Comparison of ENCODE assay signal across 8 mouse cellular contexts in genomic region chr11:77875847-77876759, GRCm38 (mm10). TPM values are rescaled to one million over a fixed set of nuclear protein-coding genes. Genes with fewer than 3 reads are reported as not detected.
DNase-seq lines count a peak whose midpoint lies in the region; ATAC-seq and TF ChIP-seq lines count a peak whose summit lies in the region.

No protein-coding gene starts in this region.

- no peaks in the 10 kb centered on the region for H3K36me3 ChIP-seq in liver, embryonic 11.5 days (ENCODE audit: control insufficient read depth, insufficient read depth, low read length)
- H3K36me3 ChIP-seq in liver, postnatal 0 days (replicated peaks; ENCODE audit: insufficient read depth, low read length): no peaks in the 10 kb centered on the region
- H3K36me3 ChIP-seq in hindbrain, embryonic 12.5 days: no peaks in the 10 kb centered on the region

- no peak overlapping the region; the same call in 1 of the 2 replicates for H3K9ac ChIP-seq in liver, embryonic 11.5 days (ENCODE audit: low read depth, low read length)
- H3K9ac ChIP-seq in liver, postnatal 0 days (replicated peaks): no peak overlapping the region
- H3K9ac ChIP-seq in hindbrain, embryonic 12.5 days: no peak overlapping the region

- peak; percentile 79 for ATAC-seq in liver, embryonic 11.5 days (replicated peaks; ENCODE audit: low FRiP score)
- no peak for ATAC-seq in liver, postnatal 0 days
- ATAC-seq in hindbrain, embryonic 12.5 days (ENCODE audit: low FRiP score): 0 out of 2 replicates have a peak, but pooled peaks have one; percentile 18

- H3K9me3 ChIP-seq in liver, embryonic 11.5 days (ENCODE audit: control insufficient read depth, low read length): no peaks in the 10 kb centered on the region
- H3K9me3 ChIP-seq in liver, postnatal 0 days (ENCODE audit: low read length): no peaks in the 10 kb centered on the region
- H3K9me3 ChIP-seq in hindbrain, embryonic 12.5 days (replicated peaks): no peaks in the 10 kb centered on the region

- WGBS in liver, embryonic 11.5 days: 33% methylated on average over 26 of the region's 26 CpGs
- WGBS in liver, postnatal 0 days (ENCODE audit: insufficient replicate concordance): 46% methylated on average over 26 of the region's 26 CpGs
- WGBS in hindbrain, embryonic 12.5 days: 55% methylated on average over 26 of the region's 26 CpGs

- no peak for TF ChIP-seq EP300 in liver, postnatal 0 days (IDR thresholded peaks at IDR 0.05; ENCODE audit: low read depth)

- H3K4me1 ChIP-seq in liver, embryonic 11.5 days (replicated peaks; ENCODE audit: control insufficient read depth, insufficient read depth, low read length): peaks cover 20% of the 10 kb centered on the region
- peaks cover 6% of the 10 kb centered on the region; the same call in 1 of the 2 replicates for H3K4me1 ChIP-seq in liver, postnatal 0 days (ENCODE audit: insufficient read depth)
- H3K4me1 ChIP-seq in hindbrain, embryonic 12.5 days: peaks cover 50% of the 10 kb centered on the region

- peak overlapping the region; percentile 47 for H3K4me2 ChIP-seq in liver, embryonic 11.5 days
- no peak overlapping the region; the same call in 1 of the 2 replicates for H3K4me2 ChIP-seq in liver, postnatal 0 days (ENCODE audit: low read depth, low read length)
- no peak overlapping the region for H3K4me2 ChIP-seq in hindbrain, embryonic 12.5 days (replicated peaks)

- H3K4me3 ChIP-seq in liver, embryonic 11.5 days (ENCODE audit: low read depth, low read length): no peak overlapping the region
- H3K4me3 ChIP-seq in liver, postnatal 0 days (ENCODE audit: low read depth, low read length): no peak overlapping the region
- no peak overlapping the region for H3K4me3 ChIP-seq in hindbrain, embryonic 12.5 days

- H3K27ac ChIP-seq in liver, embryonic 11.5 days (ENCODE audit: low read depth, low read length): peak overlapping the region; percentile 48; the same call in 1 of the 2 replicates
- H3K27ac ChIP-seq in liver, postnatal 0 days (ENCODE audit: low read depth): no peak overlapping the region
- peak overlapping the region; percentile 69 for H3K27ac ChIP-seq in hindbrain, embryonic 12.5 days

- H3K27me3 ChIP-seq in liver, embryonic 11.5 days (replicated peaks; ENCODE audit: control insufficient read depth, insufficient read depth, low read length): peaks cover 6% of the 10 kb centered on the region
- H3K27me3 ChIP-seq in liver, postnatal 0 days (ENCODE audit: insufficient read depth, low read length): no peaks in the 10 kb centered on the region
- peaks cover 9% of the 10 kb centered on the region; the same call in 1 of the 2 replicates for H3K27me3 ChIP-seq in hindbrain, embryonic 12.5 days

- no peak for DNase-seq in liver, embryonic 11.5 days (ENCODE audit: low spot score)
- DNase-seq in liver, postnatal 0 days: no peak
- DNase-seq in cerebellum, postnatal 10 days: peak; percentile 79 to 80
- peak; percentile 60 for DNase-seq in retina, embryonic 14.5 days (ENCODE audit: low spot score)
- DNase-seq in spleen, postnatal 14 days (ENCODE audit: low spot score in 2 of 2): no peak
- no peak for DNase-seq in spleen, adult 12 weeks (ENCODE audit: low spot score)
- no peak for DNase-seq in layer of hippocampus, adult 9-10 months (ENCODE audit: low spot score)

- TF ChIP-seq CTCF in liver, postnatal 0 days (IDR thresholded peaks at IDR 0.05; ENCODE audit: low read depth): no peak

RNA-seq across cellular contexts. Expression of gene Pipox, which starts 17.8 kb away (rescaled TPM):
- 6.9 and 7.2 TPM in 2 replicates for polyA plus RNA-seq in liver, embryonic 11.5 days (2014; fragmentation: Nextera tagmentation; extraction: Ambion mirVana)
- polyA plus RNA-seq in liver, postnatal 0 days (2015; fragmentation: Nextera tagmentation; extraction: Ambion mirVana): 48.9 and 53.4 TPM in 2 replicates
- polyA plus RNA-seq in hindbrain, embryonic 12.5 days (2016; fragmentation: Nextera tagmentation; extraction: Ambion mirVana): 5.0 and 7.1 TPM in 2 replicates

RNA-seq across cellular contexts. Expression of gene Sez6, which starts 54.5 kb away (rescaled TPM):
- 0.36 TPM in 1 of 2 replicates, not detected in the other for polyA plus RNA-seq in liver, embryonic 11.5 days (2014; fragmentation: Nextera tagmentation; extraction: Ambion mirVana)
- polyA plus RNA-seq in liver, postnatal 0 days (2015; fragmentation: Nextera tagmentation; extraction: Ambion mirVana): not detected in 2 replicates
- 47.3 and 48.7 TPM in 2 replicates for polyA plus RNA-seq in hindbrain, embryonic 12.5 days (2016; fragmentation: Nextera tagmentation; extraction: Ambion mirVana)

Comparison
In these comparisons a context has a peak if more than half of its experiments do, and no peak if none do; other contexts are left out.
1. DNase-seq: peak in cerebellum, postnatal 10 days (2 of 2) and retina, embryonic 14.5 days (single experiment); none in liver, embryonic 11.5 days (single experiment), liver, postnatal 0 days (single experiment), spleen, postnatal 14 days (0 of 2), spleen, adult 12 weeks (single experiment) and layer of hippocampus, adult 9-10 months (single experiment).
2. RNA of gene Sez6, which starts 54.5 kb away (polyA plus RNA-seq): 47.3 to 48.7 TPM in hindbrain, embryonic 12.5 days; 0.36 TPM in liver, embryonic 11.5 days and not detected in liver, postnatal 0 days; every median in the first group is over 10 times any median in the second.